Mouse (Mus musculus) kidney, postnatal 0 days (tissue): ENCODE results near the gene Cdk17. TPM values are rescaled to one million over a fixed set of nuclear protein-coding genes. Genes with fewer than 3 reads are reported as not detected.

Experiments used
- ATAC-seq: fragments of 200-750 bp; cut with Nextera tagmentation; replicated peaks from 2 replicates; pipeline ENCODE4 v1.8.0; 2017; ENCODE audit warnings: low read depth, moderate number of reproducible peaks, moderate TSS enrichment, moderate library complexity; ENCODE audit not compliant: low FRiP score
- DNase-seq: peaks from one replicate; pipeline ENCODE4 v3.0.0-alpha.2; 2016; ENCODE audit warnings: low spot score
- H3K27ac ChIP-seq: fragments of 300-500 bp; sonication (generic); 2 replicates; pipeline ENCODE4 v1.5.1; 2014; ENCODE audit warnings: mild to moderate bottlenecking
- H3K27me3 ChIP-seq: fragments of 300-500 bp; sonication (generic); 2 replicates; pipeline ENCODE4 v1.6.1; 2014; ENCODE audit warnings: low read length, mixed read lengths; ENCODE audit not compliant: insufficient read depth
- H3K36me3 ChIP-seq: fragments of 300-500 bp; sonication (generic); 2 replicates; pipeline ENCODE4 v1.6.1; 2014; ENCODE audit warnings: low read length, mixed read lengths; ENCODE audit not compliant: insufficient read depth
- H3K4me1 ChIP-seq: fragments of 300-500 bp; sonication (generic); replicated peaks from 2 replicates; pipeline ENCODE4 v1.6.1; 2014; ENCODE audit warnings: antibody characterized with exemption, low read length, mixed read lengths; ENCODE audit not compliant: insufficient read depth
- H3K4me2 ChIP-seq: fragments of 300-500 bp; sonication (generic); 2 replicates; pipeline ENCODE4 v1.6.1; 2014; ENCODE audit warnings: mild to moderate bottlenecking, low read length, moderate library complexity, mixed read lengths
- H3K4me3 ChIP-seq: fragments of 300-500 bp; sonication (generic); replicated peaks from 2 replicates; pipeline ENCODE4 v1.5.1; 2014; ENCODE audit warnings: low read depth, low read length
- H3K9ac ChIP-seq: fragments of 300-500 bp; sonication (generic); 2 replicates; pipeline ENCODE4 v1.6.1; 2014; ENCODE audit warnings: low read depth, low read length
- H3K9me3 ChIP-seq: fragments of 300-500 bp; sonication (generic); replicated peaks from 2 replicates; pipeline ENCODE4 v1.6.1; 2016; ENCODE audit warnings: low read length, inconsistent platforms, mixed read lengths
- CTCF ChIP-seq: IDR thresholded peaks from 2 replicates; pipeline ENCODE4 v1.5.1; 2016; ENCODE audit warnings: antibody characterized with exemption, low read depth, mild to moderate bottlenecking, moderate library complexity
- WGBS: fragments of 180-500 bp; shearing (Covaris S2); extraction: QIAGEN DNeasy Blood & Tissue Kit; methylation state at CpG from one replicate; pipeline ENCODE4 v1.1.7; 2014; 5-methylcytosine and 5-hydroxymethylcytosine counted together
- polyA plus RNA-seq: library from polyadenylated mRNA; unstranded; fragments of >200 nt; fragmentation: Nextera tagmentation; extraction: Ambion mirVana; gene quantifications from 2 replicates; pipeline ENCODE4 v1.2.1, GENCODE M21; 2015

Cdk17 gene
- polyA plus RNA-seq, 1 experiment from 2014 or later, result 16.4 TPM

- Histone ChIP-seq H3K4me2 (no peak overlapping the region), H3K4me1 (0 out of 2 replicates have a peak, but pooled peaks cover 13% of the 10 kb centered on the region), H3K9me3 (no peaks in the 10 kb centered on the region), H3K27me3 (no peaks in the 10 kb centered on the region), H3K36me3 (0 out of 2 replicates have a peak, but pooled peaks cover 7% of the 10 kb centered on the region), H3K9ac (no peak overlapping the region), H3K27ac (no peak overlapping the region), H3K4me3 (no peak overlapping the region)
- ATAC-seq (no peak), DNase-seq (no peak)
- TF ChIP-seq CTCF, result no peak
- WGBS, result 90% methylated on average over 8 of the region's 8 CpGs
Measured at GRCm38 (mm10) chr10:93287551-93288145, 127.0 kb downstream of the Cdk17 start.

GRCm38 (mm10) chr10:93288336-93288735 lies 127.7 kb downstream of the Cdk17 start:
- 0 out of 2 replicates have a peak, but pooled peaks cover 13% of the 10 kb centered on the region for H3K4me1 ChIP-seq
- no peak overlapping the region for H3K9ac ChIP-seq
- ATAC-seq (no peak), DNase-seq (no peak)
- no peak for TF ChIP-seq CTCF
- no peak overlapping the region for H3K27ac ChIP-seq
- 0 out of 2 replicates have a peak, but pooled peaks cover 7% of the 10 kb centered on the region for H3K36me3 ChIP-seq
- no peaks in the 10 kb centered on the region for H3K9me3 ChIP-seq
- no peak overlapping the region for H3K4me2 ChIP-seq
- no peaks in the 10 kb centered on the region for H3K27me3 ChIP-seq
- H3K4me3 ChIP-seq, result no peak overlapping the region
- WGBS, result 54% methylated on average over 4 of the region's 4 CpGs

- ATAC-seq (no peak), DNase-seq (no peak)
- Histone ChIP-seq H3K4me1 (peaks cover 15% of the 10 kb centered on the region), H3K9me3 (no peaks in the 10 kb centered on the region), H3K9ac (no peak overlapping the region), H3K4me2 (no peak overlapping the region), H3K36me3 (0 out of 2 replicates have a peak, but pooled peaks cover 2% of the 10 kb centered on the region), H3K27ac (no peak overlapping the region), H3K4me3 (no peak overlapping the region), H3K27me3 (no peaks in the 10 kb centered on the region)
- TF ChIP-seq CTCF, result no peak
- 61% methylated on average over 6 of the region's 6 CpGs for WGBS
Measured at GRCm38 (mm10) chr10:93289404-93289803, 128.7 kb downstream of the Cdk17 start.

GRCm38 (mm10) chr10:93291352-93291751 lies 130.7 kb downstream of the Cdk17 start:
- Histone ChIP-seq H3K9ac (no peak overlapping the region), H3K4me2 (no peak overlapping the region), H3K27ac (no peak overlapping the region), H3K4me1 (peaks cover 22% of the 10 kb centered on the region), H3K36me3 (0 out of 2 replicates have a peak, but pooled peaks cover 2% of the 10 kb centered on the region), H3K9me3 (no peaks in the 10 kb centered on the region), H3K27me3 (no peaks in the 10 kb centered on the region), H3K4me3 (no peak overlapping the region)
- peak; percentile 89 for TF ChIP-seq CTCF
- DNase-seq (peak; percentile 78), ATAC-seq (0 out of 2 replicates have a peak, but pooled peaks have one; percentile 16)
- WGBS, result 42% methylated on average over 7 of the region's 7 CpGs

- no peaks in the 10 kb centered on the region for H3K9me3 ChIP-seq
- peaks cover 22% of the 10 kb centered on the region for H3K4me1 ChIP-seq
- no peak overlapping the region for H3K4me2 ChIP-seq
- peak; percentile 82 for TF ChIP-seq CTCF
- ATAC-seq, result 0 out of 2 replicates have a peak, but pooled peaks have one; percentile 52
- H3K27ac ChIP-seq, result no peak overlapping the region
- H3K9ac ChIP-seq, result no peak overlapping the region
- DNase-seq, result peak; percentile 92
- H3K4me3 ChIP-seq, result no peak overlapping the region
- WGBS, result 5% methylated on average over 6 of the region's 6 CpGs
- H3K36me3 ChIP-seq, result 0 out of 2 replicates have a peak, but pooled peaks cover 2% of the 10 kb centered on the region
- no peaks in the 10 kb centered on the region for H3K27me3 ChIP-seq
Measured at GRCm38 (mm10) chr10:93291843-93292242, 131.2 kb downstream of the Cdk17 start.

- H3K4me2 ChIP-seq, result no peak overlapping the region
- H3K4me1 ChIP-seq, result peaks cover 17% of the 10 kb centered on the region
- H3K9me3 ChIP-seq, result no peaks in the 10 kb centered on the region
- no peak for DNase-seq
- WGBS, result 58% methylated on average over 7 of the region's 7 CpGs
- H3K27ac ChIP-seq, result 0 out of 2 replicates have a peak overlapping the region, but pooled peaks have one; percentile 76
- no peaks in the 10 kb centered on the region for H3K36me3 ChIP-seq
- no peak for ATAC-seq
- H3K4me3 ChIP-seq, result no peak overlapping the region
- no peaks in the 10 kb centered on the region for H3K27me3 ChIP-seq
- no peak for TF ChIP-seq CTCF
- H3K9ac ChIP-seq, result no peak overlapping the region
Measured at GRCm38 (mm10) chr10:93293621-93294020, 132.9 kb downstream of the Cdk17 start.
